Mouse (Mus musculus): ENCODE data around the gene Asb2.

DNA sequence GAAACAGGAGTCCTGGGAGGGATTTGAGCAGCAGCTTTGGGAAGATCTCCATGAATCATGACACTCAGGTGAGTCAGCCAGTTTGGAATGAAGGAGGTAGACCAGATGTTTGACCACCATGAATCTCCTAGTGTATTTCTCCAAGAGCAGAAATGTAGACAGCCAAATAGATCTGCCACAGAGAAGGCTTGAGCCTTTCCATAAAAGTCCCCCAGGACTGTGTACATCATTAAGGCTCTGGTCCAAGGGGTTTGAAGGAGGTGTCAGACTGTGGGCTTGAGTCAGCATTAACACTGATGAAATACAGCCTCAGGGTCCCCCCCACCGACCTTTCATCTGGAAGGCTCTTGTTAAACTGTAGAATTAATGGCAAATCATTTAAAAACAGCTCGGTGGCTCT lies 74.3 kb downstream of the Asb2 start:
- TF ChIP-seq POLR2A (IDR thresholded peaks at IDR 0.05; ENCODE audit: control insufficient read depth, extremely low read depth, insufficient read depth, low read length, poor library complexity) = no peak
- no peak for TF ChIP-seq CTCF (IDR thresholded peaks at IDR 0.05; ENCODE audit: borderline replicate concordance, control insufficient read depth, extremely low read depth, insufficient read depth, low read length, poor library complexity)
